Mouse (Mus musculus): ENCODE results near the gene Zmynd15.
A peak's percentile ranks its signal among the peaks of the same experiment; 100 is the strongest.
"Not testable (repeated sequence)": the region's sequence is repeated elsewhere in the genome, so short reads cannot be mapped to it uniquely, and the experiment has no call there.

Gene Zmynd15

DNA sequence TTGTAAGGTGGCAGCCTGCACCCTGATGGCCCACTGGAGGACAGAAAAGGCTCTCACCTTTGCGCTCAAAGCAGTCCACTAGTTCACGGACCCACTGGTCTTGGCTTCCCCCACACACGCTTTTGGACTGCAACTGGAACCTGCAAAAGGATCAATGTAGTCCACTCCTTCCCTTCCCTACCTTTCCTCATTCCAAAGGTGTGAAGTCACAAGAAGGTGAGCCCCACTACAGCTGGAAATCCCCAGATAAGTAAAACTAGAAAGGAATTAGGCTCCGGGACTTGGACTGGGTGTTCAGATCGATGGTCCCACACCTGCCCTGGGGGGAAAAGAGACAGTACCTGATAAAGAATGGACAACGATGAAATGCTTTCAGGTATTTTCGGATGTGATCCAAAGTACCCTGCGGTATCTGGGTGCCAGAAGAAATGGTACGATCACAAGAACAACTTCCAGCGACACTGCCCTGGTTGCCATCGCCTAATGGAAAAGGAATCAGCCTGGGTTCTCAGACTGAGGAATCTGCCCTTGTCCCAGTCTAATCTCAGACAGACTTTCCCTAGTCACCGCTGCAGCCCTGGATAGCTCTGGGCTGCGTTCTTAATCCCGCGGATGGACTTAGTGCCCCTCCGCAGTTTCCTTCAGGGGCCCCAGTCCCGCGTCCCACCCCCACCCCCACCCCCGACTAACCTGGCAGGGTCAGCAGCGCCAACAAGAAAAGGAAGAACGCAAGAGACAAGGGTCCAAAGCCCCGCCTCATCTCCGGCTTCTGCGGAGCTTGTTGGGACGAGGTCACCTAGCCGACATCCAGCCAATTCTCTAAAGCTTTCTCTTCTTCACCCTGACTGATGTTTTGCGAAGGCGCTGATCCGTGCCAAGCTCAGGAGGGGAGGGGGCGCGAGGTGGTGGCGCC is at the start of gene Zmynd15:
TSS of gene Zmynd15 (plus strand) at position 746 of the 913 bp plus-strand sequence.
- DNase-seq (ENCODE audit: low read depth, low spot score) = no peak

DNA sequence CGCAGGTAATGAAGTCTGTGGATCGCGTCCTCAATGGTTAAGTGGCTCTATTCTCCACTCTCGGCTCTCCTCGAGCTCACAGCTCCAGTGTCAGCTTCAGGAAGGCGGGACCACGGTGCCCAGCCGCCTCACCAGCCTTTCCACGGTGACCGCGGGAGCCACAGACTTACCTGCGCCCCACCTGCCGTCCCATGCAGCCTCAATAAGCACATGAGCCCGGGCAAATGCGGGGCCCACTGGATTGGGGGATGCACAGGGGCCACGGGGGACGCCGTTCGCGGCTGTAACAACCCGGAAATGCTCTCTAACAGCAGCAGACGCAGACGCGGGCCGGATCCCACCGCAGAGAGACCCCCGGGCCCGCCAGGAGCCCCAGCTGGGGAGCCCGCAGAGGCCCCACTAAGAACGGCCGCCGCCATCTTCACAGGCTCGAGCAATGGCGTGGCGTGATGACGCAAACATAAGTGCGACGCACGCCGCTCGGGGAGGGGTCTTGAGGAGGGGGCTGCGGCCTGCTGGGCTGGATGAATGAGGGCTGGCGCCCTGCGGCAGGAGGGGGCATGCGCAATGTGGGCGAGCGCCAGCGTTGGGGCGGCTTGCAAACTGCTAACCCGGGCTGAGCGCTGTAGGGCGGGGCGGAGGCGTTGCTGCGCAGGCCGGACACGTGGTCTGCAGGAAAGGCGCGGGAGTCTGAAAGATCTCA is 49.5 kb upstream of the Zmynd15 start, which contains the start of gene Pelp1:
TSS of gene Pelp1 (minus strand) at position 438 of the 703 bp plus-strand sequence.
- DNase-seq (ENCODE audit: low read depth, low spot score) = peak; percentile 72

GRCm38 (mm10) chr11:70410297-70410643 is 49.0 kb upstream of the Zmynd15 start:
- DNase-seq (ENCODE audit: low read depth, low spot score) = no peak

DNA sequence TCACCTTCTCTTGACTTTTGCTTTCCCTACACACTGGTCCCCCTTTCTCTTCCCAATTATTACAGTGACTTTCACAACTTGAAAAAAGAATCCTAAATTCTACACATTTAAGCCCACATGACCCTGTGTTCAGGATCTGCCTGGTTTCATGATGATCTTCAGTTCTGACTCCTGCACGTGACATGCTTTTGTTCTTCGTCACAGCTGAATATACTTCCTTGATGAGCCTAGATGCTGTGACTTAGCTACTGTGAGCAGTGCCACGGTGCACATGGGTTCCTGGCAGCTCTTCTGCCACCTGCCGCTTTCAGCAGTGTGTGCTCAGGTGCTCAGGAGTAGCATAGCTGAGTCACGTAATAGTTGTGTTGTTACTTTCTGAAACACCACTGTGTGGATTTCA is 46.6 kb upstream of the Zmynd15 start:
- DNase-seq (ENCODE audit: low read depth, low spot score) = no peak

GRCm38 (mm10) chr11:70413961-70414360 is 45.3 kb upstream of the Zmynd15 start:
- no peak for DNase-seq (ENCODE audit: low read depth, low spot score)

DNA sequence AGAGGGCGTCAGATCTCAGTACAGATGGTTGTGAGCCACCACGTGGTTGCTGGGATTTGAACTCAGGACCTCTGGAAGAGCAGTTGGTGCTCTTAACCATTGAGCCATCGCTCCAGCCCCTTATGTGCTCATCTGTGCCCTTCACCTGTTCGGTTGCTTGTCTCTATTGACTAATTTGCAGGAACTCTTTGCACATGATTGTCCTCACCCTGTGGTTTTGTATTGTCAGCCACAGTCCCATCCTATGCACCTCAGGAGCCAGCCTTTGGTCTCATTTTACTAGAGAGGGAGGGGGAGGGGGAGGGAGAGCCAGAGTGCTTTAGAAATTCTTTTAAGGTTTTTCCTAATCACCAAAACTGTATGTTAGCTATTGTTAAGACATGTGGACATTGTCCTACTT is 41.0 kb upstream of the Zmynd15 start:
- no peak for DNase-seq (ENCODE audit: low read depth, low spot score)

DNA sequence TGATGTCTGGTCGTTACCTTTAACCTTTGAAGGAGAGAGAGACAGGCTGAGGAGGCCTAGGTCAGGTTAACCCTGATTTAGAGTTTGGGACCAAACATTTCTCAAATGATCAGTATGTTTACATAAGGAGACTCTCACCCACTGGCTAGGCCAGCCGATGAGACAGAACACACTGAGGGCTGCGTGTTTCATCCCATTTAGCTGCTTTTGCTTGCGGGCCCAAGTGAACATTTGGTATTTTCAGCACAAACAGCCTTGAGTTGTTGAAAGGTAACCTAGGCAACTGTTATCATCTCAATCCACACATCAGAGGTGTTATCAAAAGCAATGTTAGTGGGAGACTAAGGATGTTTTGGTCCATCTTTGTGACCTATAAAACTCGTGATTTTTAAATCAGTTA is 39.7 kb upstream of the Zmynd15 start:
- no peak for DNase-seq (ENCODE audit: low read depth, low spot score)

- not testable (repeated sequence) for DNase-seq (ENCODE audit: low read depth, low spot score)
Observed at GRCm38 (mm10) chr11:70426598-70426997, 32.6 kb upstream of the Zmynd15 start.

DNA sequence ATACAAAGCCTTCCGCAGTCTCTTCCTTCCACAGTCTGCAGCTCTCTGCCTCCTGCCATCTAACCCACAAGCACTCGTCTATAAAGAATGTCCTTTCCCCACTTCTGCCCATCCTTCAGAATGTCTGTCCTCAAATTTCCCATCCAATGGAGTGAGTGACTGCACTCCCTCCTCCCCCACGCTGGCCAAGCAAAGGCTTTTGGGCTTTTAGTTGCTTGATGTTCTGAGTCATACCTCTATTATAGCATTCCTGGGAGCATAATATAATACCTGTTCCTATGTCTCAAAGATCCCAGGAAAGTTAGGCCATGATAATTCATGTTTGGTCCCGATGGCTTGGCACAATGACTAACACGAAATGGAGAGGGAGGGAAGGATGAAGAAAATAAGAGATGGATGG is 27.7 kb upstream of the Zmynd15 start:
- no peak for DNase-seq (ENCODE audit: low read depth, low spot score)

DNA sequence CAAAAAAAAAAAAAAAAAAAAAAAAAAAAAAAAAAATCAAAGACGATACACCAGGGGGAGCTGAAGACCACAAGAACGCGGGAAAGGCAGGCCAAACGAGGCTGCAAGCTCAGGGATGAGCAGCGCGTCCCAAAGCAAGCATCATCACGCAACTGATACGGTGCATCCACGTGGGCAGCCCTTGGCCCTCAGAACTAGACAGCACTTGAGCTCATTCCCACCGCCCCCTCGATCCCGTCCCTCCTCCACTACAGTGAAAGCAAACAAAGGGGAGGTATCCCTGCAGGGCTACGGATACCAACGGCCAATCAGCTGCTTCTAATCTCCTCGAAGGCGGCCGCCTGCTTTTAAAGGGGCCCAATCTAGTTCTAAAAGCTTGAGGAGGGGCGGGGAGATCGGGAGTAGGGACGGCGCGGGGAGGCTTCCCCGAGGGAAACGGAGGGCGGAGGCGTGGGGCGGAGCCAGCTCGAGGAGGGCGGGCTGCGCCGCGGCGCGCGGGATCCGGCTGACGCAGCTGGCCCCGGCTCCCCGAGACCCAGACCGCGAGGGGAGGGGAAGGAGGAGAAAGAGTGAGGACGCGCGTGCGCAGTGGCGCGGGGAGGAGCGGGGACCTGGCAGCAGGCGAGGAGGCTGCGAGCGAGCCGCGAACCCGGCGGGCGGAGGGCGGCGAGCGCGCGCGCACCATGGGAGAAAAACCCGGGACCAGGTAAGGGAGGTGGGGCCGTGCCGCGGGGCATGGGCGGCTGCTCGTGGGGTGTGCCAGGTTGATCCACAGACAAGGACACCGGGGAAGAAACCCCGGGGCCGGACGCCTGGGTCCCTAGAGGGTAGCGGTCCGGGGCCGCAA is 27.0 kb upstream of the Zmynd15 start, which contains the start of gene Arrb2:
TSS of gene Arrb2 (plus strand) at position 588 of the 847 bp plus-strand sequence.
- peak; percentile 99 for DNase-seq (ENCODE audit: low read depth, low spot score)

DNA sequence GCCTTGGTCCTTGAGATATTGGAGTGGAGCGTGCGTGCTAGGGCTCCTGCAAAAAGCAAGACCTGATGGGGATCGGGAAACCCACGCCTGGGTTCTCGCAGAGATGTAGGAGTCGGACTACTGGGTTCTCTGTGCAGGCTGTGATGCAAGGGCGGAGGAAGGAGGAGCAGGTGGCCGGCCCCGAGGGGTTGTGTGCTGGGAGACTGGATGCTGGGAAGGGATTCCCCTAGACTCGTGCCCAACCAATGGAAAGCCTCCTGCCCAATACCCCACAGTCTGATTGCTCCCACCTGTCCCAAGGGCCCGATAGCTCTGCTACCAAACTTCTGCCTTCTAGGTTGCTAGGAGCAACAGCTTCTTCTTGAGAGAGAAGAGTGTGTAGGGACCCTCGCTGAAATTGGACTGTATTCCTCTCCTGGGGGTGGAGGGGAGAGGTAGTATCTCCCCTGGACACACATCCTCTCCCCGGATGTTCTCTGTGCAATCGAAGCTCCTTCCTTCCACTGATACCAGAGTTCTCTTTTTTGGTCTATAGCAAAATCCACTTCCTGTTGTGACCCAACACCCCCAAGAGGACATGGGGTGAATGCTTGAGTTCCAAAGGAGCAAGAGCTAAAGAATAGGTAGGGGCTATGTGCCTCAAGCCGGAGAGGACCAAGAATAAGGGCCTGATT is 26.2 kb upstream of the Zmynd15 start:
- DNase-seq (ENCODE audit: low read depth, low spot score) = no peak

GRCm38 (mm10) chr11:70433569-70433943 is 25.7 kb upstream of the Zmynd15 start:
- DNase-seq (ENCODE audit: low read depth, low spot score) = no peak

GRCm38 (mm10) chr11:70433951-70434350 is 25.3 kb upstream of the Zmynd15 start:
- no peak for DNase-seq (ENCODE audit: low read depth, low spot score)

GRCm38 (mm10) chr11:70435476-70435875 is 23.8 kb upstream of the Zmynd15 start:
- DNase-seq (ENCODE audit: low read depth, low spot score) = no peak

DNA sequence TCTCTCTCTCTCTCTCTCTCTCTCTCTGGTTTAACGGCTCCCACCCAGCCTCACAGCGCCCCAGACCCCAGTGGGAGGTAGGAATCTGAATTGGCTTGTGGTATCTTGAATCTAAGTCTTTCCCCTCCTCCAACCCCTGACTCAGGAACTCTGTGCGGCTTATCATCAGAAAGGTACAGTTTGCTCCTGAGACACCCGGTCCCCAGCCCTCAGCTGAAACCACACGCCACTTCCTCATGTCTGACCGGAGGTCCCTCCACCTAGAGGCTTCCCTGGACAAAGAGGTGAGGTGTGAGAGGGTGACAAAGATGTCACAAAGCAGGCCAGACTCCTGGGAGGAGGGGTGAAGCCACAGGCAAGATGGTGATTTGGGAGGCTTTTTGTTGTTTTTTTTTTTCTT is 21.8 kb upstream of the Zmynd15 start:
- DNase-seq (ENCODE audit: low read depth, low spot score) = no peak

GRCm38 (mm10) chr11:70438728-70439374 is 20.4 kb upstream of the Zmynd15 start:
- no peak for DNase-seq (ENCODE audit: low read depth, low spot score)

DNA sequence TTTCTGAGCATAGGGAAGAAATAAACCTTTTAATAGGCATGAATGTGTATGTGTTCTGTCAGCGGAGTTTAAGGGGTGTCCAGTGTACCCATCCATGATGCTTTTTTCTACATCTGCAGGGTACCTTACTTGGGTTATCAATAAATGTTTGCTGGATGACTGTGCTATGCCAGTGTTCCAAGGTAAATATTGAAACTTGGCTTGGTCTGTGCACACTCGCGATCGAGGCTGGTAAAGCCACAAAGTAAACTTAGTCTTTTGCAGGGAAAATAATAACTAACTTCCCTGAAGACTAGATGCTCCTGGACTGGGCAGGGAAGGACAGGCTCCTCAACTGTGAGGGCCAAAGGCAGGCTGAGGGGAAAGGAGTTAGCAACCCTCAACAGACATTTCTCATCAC is 18.6 kb upstream of the Zmynd15 start:
- DNase-seq (ENCODE audit: low read depth, low spot score) = no peak

GRCm38 (mm10) chr11:70441882-70442281 is 17.4 kb upstream of the Zmynd15 start:
- no peak for DNase-seq (ENCODE audit: low read depth, low spot score)

- no peak for DNase-seq (ENCODE audit: low read depth, low spot score)
Observed at GRCm38 (mm10) chr11:70443964-70444363, 15.3 kb upstream of the Zmynd15 start.

- DNase-seq (ENCODE audit: low read depth, low spot score) = no peak
Observed at GRCm38 (mm10) chr11:70444667-70445066, 14.6 kb upstream of the Zmynd15 start.

GRCm38 (mm10) chr11:70446756-70447155 is 12.5 kb upstream of the Zmynd15 start:
- no peak for DNase-seq (ENCODE audit: low read depth, low spot score)

All from telencephalon, adult 2 months (tissue).